Mouse (Mus musculus): ENCODE results near the gene Sectm1a.
"Not testable (repeated sequence)": the region's sequence is repeated elsewhere in the genome, so short reads cannot be mapped to it uniquely, and the experiment has no call there.

Sectm1a gene

GRCm38 (mm10) chr11:121047826-121048399 lies 33.1 kb downstream of the Sectm1a start:
- no peak for DNase-seq (ENCODE audit: low read depth, low spot score)

GRCm38 (mm10) chr11:121045286-121045685 lies 35.7 kb downstream of the Sectm1a start:
- DNase-seq (ENCODE audit: low read depth, low spot score), result no peak

- DNase-seq (ENCODE audit: low read depth, low spot score), result not testable (repeated sequence)
Measured at GRCm38 (mm10) chr11:121043025-121043424, 38.0 kb downstream of the Sectm1a start.

- DNase-seq (ENCODE audit: low read depth, low spot score), result no peak
Measured at GRCm38 (mm10) chr11:121042480-121042879, 38.5 kb downstream of the Sectm1a start.

GRCm38 (mm10) chr11:121041636-121042035 lies 39.4 kb downstream of the Sectm1a start:
- no peak for DNase-seq (ENCODE audit: low read depth, low spot score)

GRCm38 (mm10) chr11:121041212-121041611 lies 39.8 kb downstream of the Sectm1a start:
- peak; percentile 70 for DNase-seq (ENCODE audit: low read depth, low spot score)

GRCm38 (mm10) chr11:121039302-121039701 lies 41.7 kb downstream of the Sectm1a start, which contains the start of gene Cd7:
Gene Cd7 (minus strand): TSS chr11:121039418.
- no peak for DNase-seq (ENCODE audit: low read depth, low spot score)

GRCm38 (mm10) chr11:121038366-121039240 lies 42.4 kb downstream of the Sectm1a start:
- DNase-seq (ENCODE audit: low read depth, low spot score), result no peak

GRCm38 (mm10) chr11:121033118-121033517 lies 47.9 kb downstream of the Sectm1a start:
- no peak for DNase-seq (ENCODE audit: low read depth, low spot score)

- no peak for DNase-seq (ENCODE audit: low read depth, low spot score)
Measured at GRCm38 (mm10) chr11:121027259-121027658, 53.8 kb downstream of the Sectm1a start.

GRCm38 (mm10) chr11:121024163-121024562 lies 56.9 kb downstream of the Sectm1a start:
- DNase-seq (ENCODE audit: low read depth, low spot score), result no peak

GRCm38 (mm10) chr11:121019501-121019900 lies 61.5 kb downstream of the Sectm1a start:
- no peak for DNase-seq (ENCODE audit: low read depth, low spot score)

- peak; percentile 49 for DNase-seq (ENCODE audit: low read depth, low spot score)
Measured at GRCm38 (mm10) chr11:121017703-121018102, 63.3 kb downstream of the Sectm1a start.
